Mouse (Mus musculus) ES-E14 (cell line): ENCODE measurements around the gene Sptbn2.

Experiments
- CHD2 ChIP-seq: IDR thresholded peaks from 2 replicates; pipeline ENCODE4 v1.6.1; 2014; ENCODE audit warnings: mild to moderate bottlenecking, low read depth, low read length, inconsistent platforms
- HCFC1 ChIP-seq: IDR thresholded peaks from 2 replicates; pipeline ENCODE4 v1.6.1; 2012; ENCODE audit warnings: low read length, inconsistent platforms, borderline replicate concordance; ENCODE audit not compliant: insufficient read depth
- MAFK ChIP-seq: IDR thresholded peaks from 2 replicates; pipeline ENCODE4 v1.6.1; 2014; ENCODE audit warnings: mild to moderate bottlenecking, low read depth, low read length, inconsistent platforms; ENCODE audit not compliant: insufficient read depth
- ZNF384 ChIP-seq: IDR thresholded peaks from 2 replicates; pipeline ENCODE4 v1.6.1; 2012; ENCODE audit warnings: low read depth, low read length, inconsistent platforms

GRCm38 (mm10) chr19:4741482-4741881 lies 30.5 kb downstream of the Sptbn2 start:
- no peak for TF ChIP-seq ZNF384
- no peak for TF ChIP-seq MAFK
- TF ChIP-seq HCFC1 = no peak
- no peak for TF ChIP-seq CHD2
